Mouse (Mus musculus) adipocyte (in vitro differentiated cells): ENCODE results near the gene Fgf14.
A peak's percentile ranks its signal among the peaks of the same experiment; 100 is the strongest.
"Not testable (repeated sequence)": the region's sequence is repeated elsewhere in the genome, so short reads cannot be mapped to it uniquely, and the experiment has no call there.

Experiments
- DNase-seq: peaks from one replicate; pipeline ENCODE4 v3.0.0-alpha.2; 2016; ENCODE audit warnings: low spot score

The Fgf14 gene

GRCm38 (mm10) chr14:124191913-124192814, 484.8 kb downstream of the Fgf14 start:
- no peak for DNase-seq

GRCm38 (mm10) chr14:124180265-124180664, 496.7 kb downstream of the Fgf14 start:
- no peak for DNase-seq

- no peak for DNase-seq
These were observed 502.8 kb downstream of the Fgf14 start for GRCm38 (mm10) chr14:124174111-124174510.

GRCm38 (mm10) chr14:124163618-124164185, 513.2 kb downstream of the Fgf14 start:
- no peak for DNase-seq

- peak; percentile 10 for DNase-seq
These were observed 529.5 kb downstream of the Fgf14 start for GRCm38 (mm10) chr14:124147378-124147777.

GRCm38 (mm10) chr14:124107205-124107873, 569.6 kb downstream of the Fgf14 start:
- DNase-seq: no peak

GRCm38 (mm10) chr14:124083126-124083525, 593.8 kb downstream of the Fgf14 start:
- DNase-seq: no peak

- no peak for DNase-seq
These were observed 632.9 kb downstream of the Fgf14 start for GRCm38 (mm10) chr14:124044016-124044415.

- DNase-seq: no peak
These were observed 636.3 kb downstream of the Fgf14 start for GRCm38 (mm10) chr14:124040651-124041050.

GRCm38 (mm10) chr14:124037434-124037833, 639.5 kb downstream of the Fgf14 start:
- DNase-seq: no peak

GRCm38 (mm10) chr14:124036575-124037205, 640.2 kb downstream of the Fgf14 start:
- no peak for DNase-seq

GRCm38 (mm10) chr14:124033302-124033701, 643.6 kb downstream of the Fgf14 start:
- not testable (repeated sequence) for DNase-seq

GRCm38 (mm10) chr14:124027886-124028670, 648.8 kb downstream of the Fgf14 start:
- DNase-seq: no peak

- no peak for DNase-seq
These were observed 686.2 kb downstream of the Fgf14 start for GRCm38 (mm10) chr14:123990591-123991195.

- DNase-seq: no peak
These were observed 708.9 kb downstream of the Fgf14 start for GRCm38 (mm10) chr14:123967996-123968395.

- no peak for DNase-seq
These were observed 710.4 kb downstream of the Fgf14 start for GRCm38 (mm10) chr14:123966531-123966930.
